Mouse (Mus musculus): ENCODE data around the gene Lrmp. TPM values are rescaled to one million over a fixed set of nuclear protein-coding genes. Genes with fewer than 3 reads are reported as not detected.

Lrmp gene
- polyA plus RNA-seq (2014; fragmentation: Illumina TruSeq; extraction: RNeasy Lipid Tissue Mini Kit (QIAGEN cat#74804); ENCODE audit: low read depth, low replicate concordance): 2.2 TPM

DNA sequence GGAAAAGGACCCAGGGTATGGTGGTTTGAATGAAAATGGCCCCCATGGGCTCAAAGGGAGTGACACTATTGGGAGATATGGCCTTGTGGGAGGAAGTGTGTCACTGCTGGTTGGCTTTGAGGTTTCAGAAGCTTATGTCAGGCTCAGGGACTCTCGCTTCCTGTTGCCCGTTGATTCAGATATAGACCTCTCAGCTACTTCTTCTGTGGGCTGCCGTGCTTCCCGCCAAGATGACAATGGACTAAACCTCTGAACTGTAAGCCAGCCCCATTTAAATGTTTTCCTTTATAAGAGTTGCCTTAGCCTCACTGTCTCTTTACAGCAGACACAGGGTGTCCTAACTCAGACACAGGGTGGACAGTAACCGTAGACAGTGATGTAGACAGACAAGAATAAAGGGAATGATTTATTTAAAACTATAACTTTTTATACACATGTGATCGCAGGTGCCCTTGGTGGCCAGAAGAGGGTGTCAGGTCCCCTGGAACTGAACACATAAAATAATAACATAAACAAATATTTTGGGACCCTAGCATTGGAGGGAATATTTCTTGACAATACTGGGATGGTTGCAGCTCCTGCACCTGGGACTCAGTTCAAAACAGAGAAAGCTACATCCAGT is at the start of gene Lrmp:
TSS of gene Lrmp (plus strand) at position 178 of the 622 bp plus-strand sequence.

GRCm38 (mm10) chr6:145075548-145076224 is 39.8 kb upstream of the Lrmp start, which contains the start of gene Bcat1:
Gene Bcat1 (minus strand): TSS chr6:145076184.

DNA sequence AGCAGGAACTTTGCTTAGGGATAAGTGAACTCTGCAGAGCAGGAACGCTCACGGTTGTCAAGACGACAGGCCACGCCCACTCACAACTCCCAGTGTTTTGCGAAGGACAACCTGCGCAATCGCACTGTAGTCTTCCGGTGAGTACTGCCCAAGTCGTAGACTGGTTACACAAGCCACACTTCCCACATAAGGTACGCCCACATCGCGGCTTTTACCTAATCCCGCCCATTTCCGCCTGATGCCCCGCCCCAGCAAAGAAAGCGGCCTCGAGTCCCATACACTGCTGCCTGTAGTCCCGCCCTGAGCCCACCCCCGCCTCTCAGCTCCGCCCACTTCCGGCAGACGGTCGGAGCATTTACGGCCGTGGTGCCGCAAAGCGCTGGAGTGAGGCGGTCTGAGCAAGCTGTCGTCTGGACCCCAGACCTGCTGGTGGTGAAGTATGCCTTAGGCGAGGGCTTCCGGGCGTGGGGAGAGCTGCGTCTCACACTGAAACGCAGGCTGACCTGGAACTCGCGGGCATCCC is 95.4 kb downstream of the Lrmp start, which contains the start of the genes Casc1 and Etfrf1:
TSS of gene Casc1 (minus strand) at position 190 of the 523 bp plus-strand sequence.
TSS of gene Etfrf1 (plus strand) at position 319 of the 523 bp plus-strand sequence.

Other genes starting within 250 kb of the Lrmp start
- 0.82 TPM for gene Bcat1, start 39.5 kb upstream of the Lrmp start, polyA plus RNA-seq (2014; fragmentation: Illumina TruSeq; extraction: RNeasy Lipid Tissue Mini Kit (QIAGEN cat#74804); ENCODE audit: low read depth, low replicate concordance)
- gene Casc1, start 95.4 kb downstream of the Lrmp start, polyA plus RNA-seq (2014; fragmentation: Illumina TruSeq; extraction: RNeasy Lipid Tissue Mini Kit (QIAGEN cat#74804); ENCODE audit: low read depth, low replicate concordance): not detected
- gene Etfrf1, start 95.5 kb downstream of the Lrmp start, polyA plus RNA-seq (2014; fragmentation: Illumina TruSeq; extraction: RNeasy Lipid Tissue Mini Kit (QIAGEN cat#74804); ENCODE audit: low read depth, low replicate concordance): 773 TPM
- 115 TPM for gene Kras, start 134.6 kb downstream of the Lrmp start, polyA plus RNA-seq (2014; fragmentation: Illumina TruSeq; extraction: RNeasy Lipid Tissue Mini Kit (QIAGEN cat#74804); ENCODE audit: low read depth, low replicate concordance)